Mouse (Mus musculus) bone marrow macrophage, adult 2 months (primary cell): ENCODE results near the gene Tenm4.

Experiments
- CTCF ChIP-seq: IDR thresholded peaks from 2 replicates; pipeline ENCODE4 v1.5.1; 2012; ENCODE audit warnings: low read depth, mild to moderate bottlenecking, low read length, moderate library complexity
- POLR2A ChIP-seq: IDR thresholded peaks from 2 replicates; pipeline ENCODE4 v1.6.1; 2012; ENCODE audit warnings: mild to moderate bottlenecking, low read depth, low read length, borderline replicate concordance

DNA sequence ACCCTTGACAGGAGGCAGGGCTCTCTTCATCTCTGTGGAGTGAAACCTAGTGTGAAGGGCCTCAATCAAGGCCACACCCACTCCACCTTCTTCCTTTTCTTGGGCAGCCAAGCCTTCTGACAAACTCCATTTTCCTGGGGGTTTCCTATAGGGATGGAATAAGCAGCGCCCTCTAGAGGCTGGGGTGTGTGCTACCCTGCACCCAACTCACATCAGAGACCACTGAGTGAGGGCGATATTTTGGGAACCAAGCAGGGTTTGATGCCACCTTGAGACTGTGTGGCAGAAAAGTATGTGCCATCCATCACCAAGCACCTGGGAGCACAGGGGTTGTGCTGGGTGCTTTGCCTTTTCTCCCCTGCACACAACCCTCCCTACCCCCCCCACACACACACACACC, 483.2 kb downstream of the Tenm4 start:
- TF ChIP-seq CTCF = no peak
- TF ChIP-seq POLR2A = no peak
